Mouse (Mus musculus) heart, embryonic 14.5 days (tissue): ENCODE results near the gene Rdh7. TPM values are rescaled to one million over a fixed set of nuclear protein-coding genes. Genes with fewer than 3 reads are reported as not detected.
"Not testable (repeated sequence)": the region's sequence is repeated elsewhere in the genome, so short reads cannot be mapped to it uniquely, and the experiment has no call there.

Experiments used
- ATAC-seq: fragments of 200-750 bp; cut with Nextera tagmentation; 2 replicates; pipeline ENCODE4 v1.8.0; 2017; ENCODE audit warnings: low read depth, moderate TSS enrichment; ENCODE audit not compliant: insufficient number of reproducible peaks, insufficient read depth, low FRiP score
- H3K27ac ChIP-seq, 2 experiments: fragments of 200-500 bp in 1 of 2; fragments of 300-500 bp in 1 of 2; sonication (generic) in 1 of 2; replicated peaks in 1 of 2; 2 replicates each; pipeline ENCODE4 v1.5.1; 2012 to 2014; ENCODE audit warnings: low read depth in 2 of 2, low read length in 2 of 2, control low read depth in 1 of 2, mild to moderate bottlenecking in 1 of 2, mixed read lengths in 1 of 2; ENCODE audit not compliant: control insufficient read depth in 1 of 2, insufficient read depth in 1 of 2
- H3K27me3 ChIP-seq: fragments of 300-500 bp; sonication (generic); 2 replicates; pipeline ENCODE4 v1.6.1; 2014; ENCODE audit warnings: mild to moderate bottlenecking, low read length, control low read depth; ENCODE audit not compliant: control insufficient read depth, insufficient read depth
- H3K36me3 ChIP-seq: fragments of 300-500 bp; sonication (generic); 2 replicates; pipeline ENCODE4 v1.6.1; 2014; ENCODE audit warnings: mild to moderate bottlenecking, control low read depth, low read length, mixed read lengths; ENCODE audit not compliant: control insufficient read depth, insufficient read depth
- H3K4me1 ChIP-seq, 2 experiments: fragments of 200-500 bp in 1 of 2; fragments of 300-500 bp in 1 of 2; sonication (generic) in 1 of 2; 2 replicates each; pipeline ENCODE4 v1.6.1; 2012 to 2014; ENCODE audit warnings: low read length in 2 of 2, control low read depth in 1 of 2, mixed read lengths in 1 of 2; ENCODE audit not compliant: control insufficient read depth in 2 of 2, insufficient read depth in 2 of 2
- H3K4me2 ChIP-seq: fragments of 300-500 bp; sonication (generic); 2 replicates; pipeline ENCODE4 v1.6.1; 2014; ENCODE audit warnings: mild to moderate bottlenecking, low read length
- H3K4me3 ChIP-seq, 2 experiments: fragments of 200-500 bp in 1 of 2; fragments of 300-500 bp in 1 of 2; sonication (generic) in 1 of 2; 2 replicates each; pipeline ENCODE4 v1.5.1; 2012 to 2014; ENCODE audit warnings: low read length in 2 of 2, mild to moderate bottlenecking in 2 of 2, control low read depth in 1 of 2, low read depth in 1 of 2, moderate library complexity in 1 of 2; ENCODE audit not compliant: control insufficient read depth in 1 of 2, insufficient read depth in 1 of 2
- H3K9ac ChIP-seq: fragments of 300-500 bp; sonication (generic); 2 replicates; pipeline ENCODE4 v1.6.1; 2014; ENCODE audit warnings: mild to moderate bottlenecking, low read length
- H3K9me3 ChIP-seq: fragments of 300-500 bp; sonication (generic); 2 replicates; pipeline ENCODE4 v1.6.1; 2016; ENCODE audit warnings: low read length, control low read depth; ENCODE audit not compliant: control insufficient read depth
- WGBS: fragments of 180-500 bp; shearing (Covaris S2); extraction: QIAGEN DNeasy Blood & Tissue Kit; methylation state at CpG from one replicate; pipeline ENCODE4 v1.1.7; 2014; 5-methylcytosine and 5-hydroxymethylcytosine counted together
- polyA plus RNA-seq: library from polyadenylated mRNA; unstranded; fragments of >200 nt; fragmentation: Nextera tagmentation; extraction: Ambion mirVana; gene quantifications from 2 replicates; pipeline ENCODE4 v1.2.1, GENCODE M21; 2014

Rdh7 gene
- polyA plus RNA-seq, 1 experiment from 2014 or later, result not detected

DNA sequence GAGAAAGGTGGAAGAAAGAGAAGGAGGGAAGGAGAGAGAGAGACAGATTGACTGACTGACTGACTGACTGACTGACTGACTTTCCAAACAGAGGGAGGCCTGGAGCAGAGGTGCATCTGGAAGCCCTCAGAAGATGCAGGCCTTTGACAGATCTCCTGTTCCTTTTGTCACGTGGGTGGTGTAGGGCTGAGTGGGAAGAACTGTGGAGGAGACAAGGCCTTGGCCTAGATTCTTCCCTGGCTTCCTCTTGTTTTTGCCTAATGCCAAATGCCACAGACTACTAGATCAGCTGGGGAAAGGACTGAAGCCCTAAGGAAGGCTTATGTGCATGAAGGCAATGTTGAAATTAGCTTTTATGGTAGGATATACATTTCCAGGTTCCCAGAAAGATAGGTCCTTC, 14.5 kb upstream of the Rdh7 start:
- WGBS, result 42% methylated on average over 1 of the region's 1 CpGs
- Histone ChIP-seq H3K4me3 (no peak overlapping the region), H3K36me3 (no peaks in the 10 kb centered on the region), H3K27me3 (no peaks in the 10 kb centered on the region), H3K9me3 (no peaks in the 10 kb centered on the region), H3K4me1 (peaks cover 0 to 4% of the 10 kb centered on the region in 2 experiments; a peak in 1 of 4 replicates), H3K9ac (no peak overlapping the region), H3K27ac (no peak overlapping the region), H3K4me2 (no peak overlapping the region)
- ATAC-seq, result no peak

DNA sequence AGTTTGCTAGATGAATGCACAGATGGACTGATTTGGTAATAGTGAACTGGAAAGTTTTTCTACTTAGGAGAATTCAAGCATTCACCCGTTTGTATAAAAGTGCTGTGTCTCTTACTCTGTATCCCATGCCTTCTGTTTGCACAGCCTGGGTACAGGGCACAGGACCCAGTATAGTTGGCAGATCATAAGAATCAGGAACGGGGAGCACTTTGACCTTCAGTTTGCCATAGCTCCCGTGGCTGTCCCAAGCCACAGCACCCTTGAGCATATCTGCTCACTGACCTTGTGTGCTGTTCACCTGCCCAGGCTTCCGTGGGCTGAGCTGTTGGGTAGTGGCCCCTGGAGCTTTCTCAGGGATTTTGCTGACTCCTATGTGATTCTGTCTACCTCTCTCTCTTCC, 13.1 kb upstream of the Rdh7 start:
- WGBS, result 69% methylated on average over 4 of the region's 4 CpGs
- no peaks in the 10 kb centered on the region for H3K9me3 ChIP-seq
- H3K9ac ChIP-seq, result no peak overlapping the region
- H3K4me3 ChIP-seq, result no peak overlapping the region
- H3K36me3 ChIP-seq, result no peaks in the 10 kb centered on the region
- H3K27ac ChIP-seq, result no peak overlapping the region
- no peaks in the 10 kb centered on the region for H3K27me3 ChIP-seq
- no peak overlapping the region for H3K4me2 ChIP-seq
- peaks cover 0 to 4% of the 10 kb centered on the region in 2 experiments; a peak in 1 of 4 replicates for H3K4me1 ChIP-seq
- ATAC-seq, result no peak

DNA sequence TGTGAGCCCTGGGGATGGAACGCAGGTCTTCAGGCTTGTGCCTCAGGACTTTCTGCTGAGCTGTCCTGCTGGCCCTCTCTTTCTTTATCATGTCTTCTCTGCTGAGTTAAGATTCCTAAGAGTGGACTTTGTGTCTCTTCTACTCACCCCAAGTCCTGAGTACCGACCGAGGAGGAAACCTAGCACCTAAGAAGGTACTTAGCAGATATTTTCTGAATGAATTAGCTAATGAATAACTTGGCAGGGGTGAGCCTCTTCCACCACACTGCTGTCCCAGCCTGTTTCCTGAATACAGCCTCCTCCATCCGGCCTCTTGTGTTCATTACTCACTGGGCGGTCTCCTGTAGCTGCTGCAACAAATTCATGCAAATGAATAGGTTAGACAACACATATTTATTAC, 11.2 kb upstream of the Rdh7 start:
- peaks cover 0 to under 1% of the 10 kb centered on the region in 2 experiments; a peak in 1 of 4 replicates for H3K4me1 ChIP-seq
- WGBS, result 62% methylated on average over 5 of the region's 5 CpGs
- ATAC-seq, result no peak
- H3K4me3 ChIP-seq, result no peak overlapping the region
- no peak overlapping the region for H3K27ac ChIP-seq
- H3K36me3 ChIP-seq, result no peaks in the 10 kb centered on the region
- H3K4me2 ChIP-seq, result no peak overlapping the region
- H3K9me3 ChIP-seq, result no peaks in the 10 kb centered on the region
- no peak overlapping the region for H3K9ac ChIP-seq
- H3K27me3 ChIP-seq, result no peaks in the 10 kb centered on the region

DNA sequence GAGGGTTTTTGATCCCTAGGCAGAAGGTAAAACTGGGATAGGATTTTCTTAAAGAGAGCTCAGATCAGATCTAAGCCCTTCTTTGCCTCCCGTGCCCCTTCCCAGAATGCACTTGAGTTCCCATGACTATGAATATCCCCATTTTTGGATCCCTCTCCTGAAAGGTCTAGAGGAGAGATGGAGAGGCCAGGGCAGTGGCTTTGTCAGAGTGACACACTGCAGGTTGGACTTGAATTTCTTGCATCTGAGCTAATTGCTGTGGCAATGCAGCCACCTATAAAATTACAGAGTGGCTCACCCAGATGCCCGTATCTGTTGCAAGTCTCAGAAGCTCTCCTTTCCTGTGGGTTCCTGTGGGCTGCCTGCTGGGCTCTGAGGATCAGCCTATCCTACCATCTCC, 9.6 kb upstream of the Rdh7 start, which contains the start of gene Sdr9c7:
Gene Sdr9c7 (plus strand): TSS at position 301 of the 400 bp plus-strand sequence.
- Histone ChIP-seq H3K9ac (no peak within 1 kb of the TSS), H3K4me1 (no peaks in the 10 kb centered on the region; a peak in 1 of 4 replicates), H3K27ac (no peak within 1 kb of the TSS), H3K27me3 (no peaks in the 10 kb centered on the region), H3K4me3 (no peak within 1 kb of the TSS), H3K36me3 (no peaks in the 10 kb centered on the region), H3K4me2 (no peak within 1 kb of the TSS), H3K9me3 (no peaks in the 10 kb centered on the region)
- no peak for ATAC-seq
- WGBS, result 78% methylated on average over 2 of the region's 2 CpGs

DNA sequence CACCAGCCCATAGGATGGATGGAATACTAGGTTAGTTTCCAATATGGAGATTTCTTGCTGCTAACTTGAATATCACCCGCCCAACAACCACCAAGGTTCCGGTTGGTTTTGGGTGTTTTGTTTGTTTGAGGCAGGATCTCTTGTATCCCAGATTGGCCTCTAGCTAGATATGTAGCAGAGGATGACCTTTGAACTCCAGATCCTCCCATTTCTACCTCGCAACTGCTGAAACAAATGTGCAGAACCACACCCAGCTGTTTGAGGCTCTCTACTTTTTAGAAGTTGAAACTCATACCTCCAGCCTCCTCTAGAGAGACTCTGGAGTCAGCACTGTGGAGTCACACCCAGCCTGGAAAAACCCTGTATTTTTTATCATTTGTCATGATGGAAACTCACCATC, 8.9 kb upstream of the Rdh7 start:
- 86% methylated on average over 3 of the region's 3 CpGs for WGBS
- Histone ChIP-seq H3K4me3 (no peak overlapping the region), H3K4me2 (no peak overlapping the region), H3K4me1 (no peaks in the 10 kb centered on the region; a peak in 1 of 4 replicates), H3K9ac (no peak overlapping the region), H3K9me3 (no peaks in the 10 kb centered on the region), H3K27me3 (no peaks in the 10 kb centered on the region), H3K36me3 (no peaks in the 10 kb centered on the region), H3K27ac (no peak overlapping the region)
- ATAC-seq, result no peak

DNA sequence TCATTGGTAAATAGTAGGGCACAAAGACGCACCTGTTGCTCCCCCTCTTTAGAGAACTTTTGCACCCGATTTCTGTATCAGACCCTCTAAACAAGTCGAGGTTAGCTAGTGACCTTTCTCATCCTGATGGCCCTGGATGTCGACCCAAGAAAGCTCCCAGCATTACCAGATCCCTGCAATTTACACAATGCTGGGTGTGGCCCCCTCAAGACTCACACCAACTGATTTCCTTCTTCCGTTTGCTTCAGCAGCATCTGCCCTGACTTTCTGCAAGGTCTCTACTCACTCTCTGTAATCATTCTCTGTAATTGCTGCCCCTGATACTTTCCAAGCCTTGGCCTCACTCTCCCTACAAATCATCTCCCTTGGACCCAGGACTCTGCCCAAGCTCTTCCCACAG, 8.1 kb upstream of the Rdh7 start:
- Histone ChIP-seq H3K9ac (no peak overlapping the region), H3K9me3 (no peaks in the 10 kb centered on the region), H3K27me3 (no peaks in the 10 kb centered on the region), H3K36me3 (no peaks in the 10 kb centered on the region), H3K4me1 (no peaks in the 10 kb centered on the region; a peak in 1 of 4 replicates), H3K4me3 (no peak overlapping the region), H3K4me2 (no peak overlapping the region), H3K27ac (no peak overlapping the region)
- WGBS, result 46% methylated on average over 5 of the region's 5 CpGs
- ATAC-seq, result no peak

DNA sequence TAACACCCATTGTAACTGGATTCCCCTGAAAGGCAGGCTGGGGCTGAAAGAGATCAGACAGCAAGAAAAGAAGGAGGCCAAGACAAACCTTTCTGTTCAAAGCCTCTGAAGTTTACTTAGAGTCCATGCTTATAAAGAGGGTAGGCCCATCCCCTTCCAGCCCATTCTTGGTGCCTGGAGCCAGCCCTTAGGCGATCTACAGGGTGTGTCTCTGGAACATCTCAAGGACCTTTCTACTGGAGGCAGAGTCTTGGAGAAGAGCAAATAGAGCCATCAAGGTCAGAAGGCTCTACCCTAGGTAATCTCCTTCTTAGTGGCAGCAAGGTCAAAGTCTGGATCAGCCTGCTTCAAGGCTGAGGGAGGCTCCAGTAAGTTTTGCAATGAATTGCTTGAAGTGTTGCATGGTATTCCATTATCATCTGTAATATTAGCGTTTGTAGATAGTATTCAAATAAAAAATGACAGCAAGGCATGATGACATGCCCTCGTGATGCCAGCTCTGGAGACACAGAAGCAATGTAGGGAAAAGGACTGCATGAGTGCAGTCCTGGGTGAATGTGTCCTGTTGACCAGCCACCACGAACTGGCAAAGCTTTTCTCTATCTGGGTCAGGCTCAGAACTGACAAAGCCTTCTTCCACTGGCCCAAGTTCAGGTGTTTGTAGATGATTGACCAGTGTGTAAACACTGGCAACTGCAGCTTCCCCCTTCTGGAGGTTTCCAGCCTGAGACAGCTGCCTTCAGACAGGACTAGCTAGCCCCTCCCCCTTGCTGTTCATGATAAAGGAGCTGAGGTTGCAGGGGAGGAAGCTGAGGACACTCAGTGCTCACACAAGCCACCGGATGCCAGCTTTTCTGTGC, 4.8 kb upstream of the Rdh7 start:
- H3K36me3 ChIP-seq, H3K9ac ChIP-seq, H3K27me3 ChIP-seq, H3K9me3 ChIP-seq, H3K4me3 ChIP-seq, H3K27ac ChIP-seq, H3K4me2 ChIP-seq, H3K4me1 ChIP-seq: not testable (repeated sequence)
- WGBS, result 57% methylated on average over 5 of the region's 5 CpGs
- 0 out of 2 replicates have a peak, but pooled peaks have one; percentile 13 for ATAC-seq
